Mouse (Mus musculus) CH12.LX (cell line): ENCODE data around the gene Srsf7. TPM values are rescaled to one million over a fixed set of nuclear protein-coding genes. Genes with fewer than 3 reads are reported as not detected.

Experiments used
- DNase-seq: peaks from one replicate; pipeline ENCODE4 v3.0.0-alpha.2; 2013; ENCODE audit errors: extremely low read depth
- H3K27ac ChIP-seq: 2 replicates; pipeline ENCODE4 v1.5.1; 2012; ENCODE audit warnings: low read depth, mild to moderate bottlenecking, control low read depth, moderate library complexity; ENCODE audit not compliant: insufficient read depth
- H3K27me3 ChIP-seq: replicated peaks from 2 replicates; pipeline ENCODE3; 2012; ENCODE audit warnings: inconsistent platforms
- H3K36me3 ChIP-seq, 2 experiments: replicated peaks in 1 of 2; 2 replicates each; pipeline versions ENCODE3 to v1.6.1; 2012; ENCODE audit warnings: inconsistent platforms in 1 of 2, low read length in 1 of 2, mild to moderate bottlenecking in 1 of 2, mixed read lengths in 1 of 2, moderate library complexity in 1 of 2; ENCODE audit not compliant: control insufficient read depth in 1 of 2, insufficient read depth in 1 of 2
- H3K4me1 ChIP-seq, 2 experiments: 2 replicates each; pipeline ENCODE4 v1.6.1; 2012; ENCODE audit warnings: inconsistent platforms in 1 of 2, moderate library complexity in 1 of 2; ENCODE audit not compliant: insufficient read depth in 2 of 2, control insufficient read depth in 1 of 2
- H3K4me2 ChIP-seq: 2 replicates; pipeline ENCODE4 v1.6.1; 2012; ENCODE audit warnings: low read depth, mild to moderate bottlenecking, control low read depth; ENCODE audit not compliant: poor library complexity, insufficient read depth, severe bottlenecking
- H3K4me3 ChIP-seq, 3 experiments: fragments of 150-350 bp in 1 of 3; sonication (generic) in 1 of 3; replicated peaks in 1 of 3; 2 replicates each; pipeline versions ENCODE3 to v1.5.1; 2011 to 2012; ENCODE audit warnings: low read depth in 2 of 3, low read length in 2 of 3, mild to moderate bottlenecking in 2 of 3, moderate library complexity in 2 of 3, control low read depth in 1 of 3, improper control_type of control experiment in 1 of 3, inconsistent platforms in 1 of 3, mixed read lengths in 1 of 3; ENCODE audit not compliant: poor library complexity in 1 of 3
- H3K79me2 ChIP-seq: replicated peaks from 2 replicates; pipeline ENCODE4 v1.6.1; 2012; ENCODE audit warnings: mild to moderate bottlenecking, moderate library complexity; ENCODE audit not compliant: control insufficient read depth, poor library complexity, insufficient read depth, severe bottlenecking; ENCODE audit errors: extremely low read depth
- H3K9ac ChIP-seq: 2 replicates; pipeline ENCODE4 v1.6.1; 2012; ENCODE audit warnings: low read depth, mild to moderate bottlenecking, control low read depth, moderate library complexity; ENCODE audit not compliant: insufficient read depth
- H3K9me3 ChIP-seq: replicated peaks from 2 replicates; pipeline ENCODE3; 2012; ENCODE audit warnings: low read length, inconsistent platforms, mixed read lengths
- CHD2 ChIP-seq: IDR thresholded peaks from 2 replicates; pipeline ENCODE4 v1.6.1; 2011; ENCODE audit warnings: low read length, improper control_type of control experiment
- CTCF ChIP-seq, 2 experiments: IDR thresholded peaks in 1 of 2; conservative IDR thresholded peaks in 1 of 2; 2 replicates each; pipeline ENCODE4 v1.5.1; 2011 to 2012; ENCODE audit warnings: low read depth in 2 of 2, low read length in 2 of 2, improper control_type of control experiment in 1 of 2, inconsistent platforms in 1 of 2, mild to moderate bottlenecking in 1 of 2, moderate library complexity in 1 of 2
- E2F4 ChIP-seq: IDR thresholded peaks from 2 replicates; pipeline ENCODE4 v1.6.1; 2011; ENCODE audit warnings: low read depth, low read length, improper control_type of control experiment; ENCODE audit not compliant: insufficient replicate concordance
- ETS1 ChIP-seq: conservative IDR thresholded peaks from 2 replicates; pipeline ENCODE4 v1.6.1; 2012; ENCODE audit warnings: low read depth, mild to moderate bottlenecking, inconsistent platforms, low read length, improper control_type of control experiment, moderate library complexity
- GABPA ChIP-seq: IDR thresholded peaks from 2 replicates; pipeline ENCODE4 v1.6.1; 2012; ENCODE audit warnings: low read depth, low read length, improper control_type of control experiment, inconsistent platforms; ENCODE audit not compliant: insufficient replicate concordance
- HCFC1 ChIP-seq: IDR thresholded peaks from 2 replicates; pipeline ENCODE4 v1.6.1; 2012; ENCODE audit warnings: low read depth, mild to moderate bottlenecking, inconsistent platforms, low read length, improper control_type of control experiment
- MAFK ChIP-seq: IDR thresholded peaks from 2 replicates; pipeline ENCODE4 v1.6.1; 2011; ENCODE audit warnings: low read length, improper control_type of control experiment; ENCODE audit not compliant: insufficient replicate concordance
- MAZ ChIP-seq: IDR thresholded peaks from 2 replicates; pipeline ENCODE4 v1.6.1; 2012; ENCODE audit warnings: low read depth, mild to moderate bottlenecking, inconsistent platforms, low read length, improper control_type of control experiment, moderate library complexity
- MYC ChIP-seq: IDR thresholded peaks from 2 replicates; pipeline ENCODE4 v1.6.1; 2011; ENCODE audit warnings: low read depth, mild to moderate bottlenecking, improper control_type of control experiment, low read length
- PAX5 ChIP-seq: IDR thresholded peaks from 2 replicates; pipeline ENCODE4 v1.6.1; 2012; ENCODE audit warnings: low read length, inconsistent platforms, mixed read lengths
- POLR2A ChIP-seq: IDR thresholded peaks from 2 replicates; pipeline ENCODE4 v1.6.1; 2011; ENCODE audit warnings: low read depth, mild to moderate bottlenecking, improper control_type of control experiment, low read length
- POLR2AphosphoS2 ChIP-seq: IDR thresholded peaks from 2 replicates; pipeline ENCODE4 v1.6.1; 2011; ENCODE audit warnings: low read depth, low read length, improper control_type of control experiment
- SMC3 ChIP-seq: IDR thresholded peaks from 2 replicates; pipeline ENCODE4 v1.6.1; 2011; ENCODE audit warnings: low read depth, low read length, improper control_type of control experiment
- TBP ChIP-seq: conservative IDR thresholded peaks from 2 replicates; pipeline ENCODE4 v1.6.1; 2011; ENCODE audit warnings: low read depth, low read length, improper control_type of control experiment
- UBTF ChIP-seq: IDR thresholded peaks from 2 replicates; pipeline ENCODE4 v1.6.1; 2012; ENCODE audit warnings: low read depth, mild to moderate bottlenecking, inconsistent platforms, low read length, improper control_type of control experiment, moderate library complexity
- USF2 ChIP-seq: conservative IDR thresholded peaks from 2 replicates; pipeline ENCODE4 v1.6.1; 2011; ENCODE audit warnings: low read depth, low read length, improper control_type of control experiment
- ZKSCAN1 ChIP-seq: IDR thresholded peaks from 2 replicates; pipeline ENCODE4 v1.6.1; 2012; ENCODE audit warnings: low read depth, inconsistent platforms, low read length, improper control_type of control experiment, borderline replicate concordance
- ZMIZ1 ChIP-seq: IDR thresholded peaks from 2 replicates; pipeline ENCODE4 v1.6.1; 2012; ENCODE audit warnings: low read depth, mild to moderate bottlenecking, inconsistent platforms, low read length, improper control_type of control experiment
- dilution Hi-C: fragments of 300-500 bp; cut with MboI; formaldehyde crosslinking; loops from 2 replicates; pipeline ENCODE4 v1.14.3; 2020; ENCODE audit warnings: low sequenced_read_pairs; ENCODE audit not compliant: extremely low pct_unique_long_range_greater_than_20kb, extremely low pct_ligation_motif_present
- in situ Hi-C: fragments of 300-500 bp; cut with MboI; formaldehyde crosslinking; loops from 3 replicates; pipeline ENCODE4 v1.14.3; 2019; ENCODE audit warnings: low sequenced_read_pairs, low pct_ligation_motif_present, low pct_unique_long_range_greater_than_20kb, mixed read lengths
- polyA plus RNA-seq: library from polyadenylated mRNA; unstranded; fragments of >175 nt; gene quantifications from 2 replicates; pipeline ENCODE4 v1.2.1, GENCODE M21; 2012; ENCODE audit warnings: low read depth; ENCODE audit not compliant: insufficient read length
- total RNA-seq, 2 experiments: library from RNA; depleted of rRNA; stranded (reverse); fragments of 300-350 nt in 1 of 2; fragments of >200 nt in 1 of 2; gene quantifications; 2 replicates each; pipeline ENCODE4 v1.2.3; 2012 to 2014

Srsf7 gene
- total and polyA plus RNA-seq, 3 experiments = 268 to 442 (median 383) TPM

GRCm38 (mm10) chr17:80156905-80157304 lies 50.2 kb downstream of the Srsf7 start:
- H3K4me1 ChIP-seq = peaks cover 0 to 3% of the 10 kb centered on the region in 2 experiments; a peak in 1 of 4 replicates
- no peak overlapping the region for H3K4me3 ChIP-seq
- dilution Hi-C loops = no loop called here
- in situ Hi-C loops = no loop called here
- no peak for DNase-seq
- TF ChIP-seq TBP (no peak), E2F4 (no peak), ZKSCAN1 (no peak)
- H3K27ac ChIP-seq = no peak overlapping the region
- H3K9ac ChIP-seq = no peak overlapping the region
- no peaks in the 10 kb centered on the region for H3K27me3 ChIP-seq
- no peaks in the 10 kb centered on the region for H3K9me3 ChIP-seq
- H3K79me2 ChIP-seq = no peaks in the 10 kb centered on the region
- H3K36me3 ChIP-seq = no peaks in the 10 kb centered on the region
- no peak overlapping the region for H3K4me2 ChIP-seq

- TF ChIP-seq UBTF (no peak), MAFK (no peak), ETS1 (no peak), MAZ (no peak), GABPA (no peak), HCFC1 (no peak), CHD2 (no peak), POLR2A (no peak), POLR2AphosphoS2 (no peak), SMC3 (no peak), PAX5 (no peak), CTCF (conservative IDR thresholded peaks at IDR 0.05 in 1 of 2, IDR thresholded peaks at IDR 0.05 in 1 of 2; ENCODE audit: low read depth in 2 of 2, low read length in 2 of 2) (no peak), USF2 (no peak), ZMIZ1 (no peak), MYC (no peak)
- no peak for DNase-seq
- no peaks in the 10 kb centered on the region for H3K79me2 ChIP-seq
- no peak overlapping the region for H3K4me2 ChIP-seq
- no peak overlapping the region for H3K27ac ChIP-seq
- no peak overlapping the region for H3K9ac ChIP-seq
- in situ Hi-C loops (no loop called here), dilution Hi-C loops (no loop called here)
- H3K36me3 ChIP-seq = no peaks in the 10 kb centered on the region
- no peaks in the 10 kb centered on the region for H3K27me3 ChIP-seq
- H3K4me1 ChIP-seq = peaks cover 0 to 6% of the 10 kb centered on the region in 2 experiments; a peak in 1 of 4 replicates
- no peaks in the 10 kb centered on the region for H3K9me3 ChIP-seq
- no peak overlapping the region for H3K4me3 ChIP-seq
Observed at GRCm38 (mm10) chr17:80153631-80154030, 53.5 kb downstream of the Srsf7 start.
